Mouse (Mus musculus): ENCODE results near the gene Lgr4. TPM values are rescaled to one million over a fixed set of nuclear protein-coding genes. Genes with fewer than 3 reads are reported as not detected.

The Lgr4 gene
- polyA plus RNA-seq, 1 experiment from 2014 or later: 10.8 TPM

GRCm38 (mm10) chr2:109960246-109960645 lies 42.8 kb downstream of the Lgr4 start:
- Histone ChIP-seq H3K27me3 (ENCODE audit: control insufficient read depth, insufficient read depth, low read length) (no peaks in the 10 kb centered on the region), H3K4me3 (ENCODE audit: low read depth, low read length) (no peak overlapping the region), H3K4me2 (ENCODE audit: low read depth, low read length) (no peak overlapping the region), H3K27ac (ENCODE audit: low read depth, low read length) (no peak overlapping the region), H3K36me3 (ENCODE audit: control insufficient read depth, insufficient read depth, low read length) (no peaks in the 10 kb centered on the region), H3K9me3 (ENCODE audit: control insufficient read depth, low read length) (no peaks in the 10 kb centered on the region), H3K9ac (replicated peaks; ENCODE audit: low read depth, low read length) (no peak overlapping the region), H3K4me1 (ENCODE audit: control insufficient read depth, insufficient read depth, low read length) (peaks cover 12% of the 10 kb centered on the region)
- WGBS: 12% methylated on average over 3 of the region's 3 CpGs
- ATAC-seq (ENCODE audit: low read depth): peak; percentile 68

GRCm38 (mm10) chr2:109961174-109961573 lies 43.7 kb downstream of the Lgr4 start:
- no peak overlapping the region for H3K27ac ChIP-seq (ENCODE audit: low read depth, low read length)
- no peak for ATAC-seq (ENCODE audit: low read depth)
- H3K9ac ChIP-seq (replicated peaks; ENCODE audit: low read depth, low read length): no peak overlapping the region

GRCm38 (mm10) chr2:109963591-109964258 lies 46.3 kb downstream of the Lgr4 start:
- WGBS: 88% methylated on average over 5 of the region's 5 CpGs
- H3K27me3 ChIP-seq (ENCODE audit: control insufficient read depth, insufficient read depth, low read length): no peaks in the 10 kb centered on the region
- H3K9ac ChIP-seq (replicated peaks; ENCODE audit: low read depth, low read length): no peak overlapping the region
- no peaks in the 10 kb centered on the region for H3K9me3 ChIP-seq (ENCODE audit: control insufficient read depth, low read length)
- peaks cover 12% of the 10 kb centered on the region for H3K4me1 ChIP-seq (ENCODE audit: control insufficient read depth, insufficient read depth, low read length)
- no peak overlapping the region for H3K27ac ChIP-seq (ENCODE audit: low read depth, low read length)
- H3K4me2 ChIP-seq (ENCODE audit: low read depth, low read length): no peak overlapping the region
- H3K4me3 ChIP-seq (ENCODE audit: low read depth, low read length): no peak overlapping the region
- H3K36me3 ChIP-seq (ENCODE audit: control insufficient read depth, insufficient read depth, low read length): no peaks in the 10 kb centered on the region
- no peak for ATAC-seq (ENCODE audit: low read depth)

More at GRCm38 (mm10) chr2:109961174-109961573, 43.7 kb downstream of the Lgr4 start:
- Histone ChIP-seq H3K4me3 (ENCODE audit: low read depth, low read length) (no peak overlapping the region), H3K36me3 (ENCODE audit: control insufficient read depth, insufficient read depth, low read length) (no peaks in the 10 kb centered on the region), H3K27me3 (ENCODE audit: control insufficient read depth, insufficient read depth, low read length) (no peaks in the 10 kb centered on the region), H3K4me2 (ENCODE audit: low read depth, low read length) (no peak overlapping the region), H3K4me1 (ENCODE audit: control insufficient read depth, insufficient read depth, low read length) (peaks cover 12% of the 10 kb centered on the region), H3K9me3 (ENCODE audit: control insufficient read depth, low read length) (no peaks in the 10 kb centered on the region)
- 53% methylated on average over 4 of the region's 4 CpGs for WGBS

- Histone ChIP-seq H3K9me3 (ENCODE audit: control insufficient read depth, low read length) (no peaks in the 10 kb centered on the region), H3K4me1 (ENCODE audit: control insufficient read depth, insufficient read depth, low read length) (peaks cover 3% of the 10 kb centered on the region; the same call in 1 of the 2 replicates)
- WGBS: 81% methylated on average over 9 of the region's 9 CpGs
Measured at GRCm38 (mm10) chr2:109965753-109966420, 48.4 kb downstream of the Lgr4 start.

GRCm38 (mm10) chr2:109966863-109967262 lies 49.4 kb downstream of the Lgr4 start:
- Histone ChIP-seq H3K4me2 (ENCODE audit: low read depth, low read length) (no peak overlapping the region), H3K4me3 (ENCODE audit: low read depth, low read length) (no peak overlapping the region), H3K27me3 (ENCODE audit: control insufficient read depth, insufficient read depth, low read length) (no peaks in the 10 kb centered on the region), H3K9ac (replicated peaks; ENCODE audit: low read depth, low read length) (no peak overlapping the region), H3K9me3 (ENCODE audit: control insufficient read depth, low read length) (no peaks in the 10 kb centered on the region), H3K4me1 (ENCODE audit: control insufficient read depth, insufficient read depth, low read length) (0 out of 2 replicates have a peak, but pooled peaks cover 3% of the 10 kb centered on the region), H3K36me3 (ENCODE audit: control insufficient read depth, insufficient read depth, low read length) (no peaks in the 10 kb centered on the region), H3K27ac (ENCODE audit: low read depth, low read length) (no peak overlapping the region)
- no peak for ATAC-seq (ENCODE audit: low read depth)
- 95% methylated on average over 4 of the region's 4 CpGs for WGBS

More at GRCm38 (mm10) chr2:109965753-109966420, 48.4 kb downstream of the Lgr4 start:
- Histone ChIP-seq H3K27me3 (ENCODE audit: control insufficient read depth, insufficient read depth, low read length) (no peaks in the 10 kb centered on the region), H3K9ac (replicated peaks; ENCODE audit: low read depth, low read length) (no peak overlapping the region), H3K36me3 (ENCODE audit: control insufficient read depth, insufficient read depth, low read length) (no peaks in the 10 kb centered on the region), H3K4me3 (ENCODE audit: low read depth, low read length) (no peak overlapping the region), H3K27ac (ENCODE audit: low read depth, low read length) (no peak overlapping the region), H3K4me2 (ENCODE audit: low read depth, low read length) (no peak overlapping the region)
- no peak for ATAC-seq (ENCODE audit: low read depth)

- no peak overlapping the region for H3K27ac ChIP-seq (ENCODE audit: low read depth, low read length)
- H3K9me3 ChIP-seq (ENCODE audit: control insufficient read depth, low read length): no peaks in the 10 kb centered on the region
- no peak overlapping the region for H3K4me2 ChIP-seq (ENCODE audit: low read depth, low read length)
- no peaks in the 10 kb centered on the region for H3K27me3 ChIP-seq (ENCODE audit: control insufficient read depth, insufficient read depth, low read length)
- ATAC-seq (ENCODE audit: low read depth): no peak
- H3K36me3 ChIP-seq (ENCODE audit: control insufficient read depth, insufficient read depth, low read length): no peaks in the 10 kb centered on the region
- WGBS: 81% methylated on average over 3 of the region's 3 CpGs
- H3K4me3 ChIP-seq (ENCODE audit: low read depth, low read length): no peak overlapping the region
- 0 out of 2 replicates have a peak, but pooled peaks cover 3% of the 10 kb centered on the region for H3K4me1 ChIP-seq (ENCODE audit: control insufficient read depth, insufficient read depth, low read length)
- no peak overlapping the region for H3K9ac ChIP-seq (replicated peaks; ENCODE audit: low read depth, low read length)
Measured at GRCm38 (mm10) chr2:109969381-109969780, 51.9 kb downstream of the Lgr4 start.

GRCm38 (mm10) chr2:109969926-109970532 lies 52.6 kb downstream of the Lgr4 start:
- Histone ChIP-seq H3K9ac (replicated peaks; ENCODE audit: low read depth, low read length) (no peak overlapping the region), H3K9me3 (ENCODE audit: control insufficient read depth, low read length) (no peaks in the 10 kb centered on the region), H3K4me3 (ENCODE audit: low read depth, low read length) (no peak overlapping the region), H3K27me3 (ENCODE audit: control insufficient read depth, insufficient read depth, low read length) (no peaks in the 10 kb centered on the region), H3K4me1 (ENCODE audit: control insufficient read depth, insufficient read depth, low read length) (0 out of 2 replicates have a peak, but pooled peaks cover 3% of the 10 kb centered on the region), H3K36me3 (ENCODE audit: control insufficient read depth, insufficient read depth, low read length) (no peaks in the 10 kb centered on the region), H3K27ac (ENCODE audit: low read depth, low read length) (no peak overlapping the region), H3K4me2 (ENCODE audit: low read depth, low read length) (no peak overlapping the region)
- 53% methylated on average over 10 of the region's 10 CpGs for WGBS
- ATAC-seq (ENCODE audit: low read depth): no peak

- Histone ChIP-seq H3K4me2 (ENCODE audit: low read depth, low read length) (no peak overlapping the region), H3K9ac (replicated peaks; ENCODE audit: low read depth, low read length) (no peak overlapping the region), H3K4me3 (ENCODE audit: low read depth, low read length) (no peak overlapping the region), H3K36me3 (ENCODE audit: control insufficient read depth, insufficient read depth, low read length) (no peaks in the 10 kb centered on the region), H3K27me3 (ENCODE audit: control insufficient read depth, insufficient read depth, low read length) (no peaks in the 10 kb centered on the region), H3K9me3 (ENCODE audit: control insufficient read depth, low read length) (no peaks in the 10 kb centered on the region), H3K4me1 (ENCODE audit: control insufficient read depth, insufficient read depth, low read length) (0 out of 2 replicates have a peak, but pooled peaks cover 3% of the 10 kb centered on the region), H3K27ac (ENCODE audit: low read depth, low read length) (no peak overlapping the region)
- no peak for ATAC-seq (ENCODE audit: low read depth)
- WGBS: 63% methylated on average over 8 of the region's 8 CpGs
Measured at GRCm38 (mm10) chr2:109970744-109971410, 53.4 kb downstream of the Lgr4 start.

All from neural tube, embryonic 14.5 days (tissue).